Mouse (Mus musculus) kidney, adult 11 months (tissue): Measurements from ENCODE around the gene Ifi213.
"Not testable (repeated sequence)": the region's sequence is repeated elsewhere in the genome, so short reads cannot be mapped to it uniquely, and the experiment has no call there.

Experiments
- DNase-seq: peaks from one replicate; pipeline ENCODE4 v3.0.0; 2022

Gene Ifi213

GRCm38 (mm10) chr1:173598838-173599494, at the start of gene Ifi213:
Ifi213 (minus strand) TSS chr1:173599274.
- DNase-seq = not testable (repeated sequence)

GRCm38 (mm10) chr1:173645393-173645792, 46.3 kb upstream of the Ifi213 start:
- no peak for DNase-seq

GRCm38 (mm10) chr1:173633969-173634645, 35.0 kb upstream of the Ifi213 start:
- no peak for DNase-seq

DNA sequence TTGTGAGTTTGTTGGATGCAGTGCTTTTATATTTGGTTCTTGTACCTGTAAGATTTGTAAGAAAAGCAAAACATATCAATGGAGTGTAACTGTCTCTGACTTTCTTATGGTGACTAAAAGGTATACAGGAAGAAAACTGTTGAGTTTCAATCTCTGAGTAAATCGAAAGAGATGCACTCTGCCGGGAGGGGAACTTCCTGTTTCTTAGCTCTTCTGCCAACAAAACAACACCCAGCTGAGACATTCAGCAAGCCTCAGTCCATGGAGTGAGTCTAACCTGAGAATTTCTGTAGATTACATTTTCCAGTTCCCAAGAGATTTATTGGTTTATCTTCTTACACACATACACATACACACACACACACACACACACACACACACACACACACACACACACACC, 31.5 kb upstream of the Ifi213 start, which contains the start of gene Ifi209:
TSS of gene Ifi209 (plus strand) at position 296 of the 400 bp plus-strand sequence.
- DNase-seq = not testable (repeated sequence)

DNA sequence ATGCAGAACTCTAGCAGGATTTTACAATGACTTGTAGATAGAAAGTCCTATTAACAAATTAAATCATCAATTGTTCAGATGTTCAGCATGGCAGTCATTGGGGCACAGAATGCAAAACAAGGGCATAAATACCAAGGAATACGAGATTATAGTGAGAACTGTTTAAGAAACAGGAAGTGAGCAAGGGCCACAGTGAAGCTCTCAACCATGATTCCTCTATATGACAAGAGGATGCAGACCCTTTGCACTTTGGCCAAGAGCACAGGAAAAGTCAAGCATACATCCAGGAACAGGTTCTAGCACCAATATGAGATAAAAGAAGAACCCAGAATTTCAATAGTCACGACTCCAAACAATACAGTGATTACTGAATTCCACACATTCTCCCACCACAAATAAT, 27.6 kb upstream of the Ifi213 start:
- no peak for DNase-seq

DNA sequence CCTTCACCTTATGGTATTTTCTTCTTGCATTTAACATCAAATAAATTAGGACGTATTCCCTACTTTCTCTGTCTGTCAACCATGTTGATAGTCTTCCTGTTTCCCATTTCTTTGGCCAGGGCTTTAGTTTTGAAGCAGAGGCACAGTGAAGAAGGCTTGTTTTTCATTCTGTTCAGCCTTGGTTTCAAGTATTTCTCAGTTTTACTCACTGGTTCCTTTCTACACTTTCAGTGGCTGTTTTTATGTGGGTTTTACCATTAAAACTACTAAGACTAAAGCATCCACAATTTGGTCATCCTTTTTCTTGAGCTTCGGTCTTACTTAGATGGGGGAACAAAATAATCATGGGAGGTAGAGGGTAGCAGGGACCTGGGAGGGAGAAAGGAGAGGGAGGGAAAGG, 25.0 kb upstream of the Ifi213 start:
- DNase-seq = no peak

DNA sequence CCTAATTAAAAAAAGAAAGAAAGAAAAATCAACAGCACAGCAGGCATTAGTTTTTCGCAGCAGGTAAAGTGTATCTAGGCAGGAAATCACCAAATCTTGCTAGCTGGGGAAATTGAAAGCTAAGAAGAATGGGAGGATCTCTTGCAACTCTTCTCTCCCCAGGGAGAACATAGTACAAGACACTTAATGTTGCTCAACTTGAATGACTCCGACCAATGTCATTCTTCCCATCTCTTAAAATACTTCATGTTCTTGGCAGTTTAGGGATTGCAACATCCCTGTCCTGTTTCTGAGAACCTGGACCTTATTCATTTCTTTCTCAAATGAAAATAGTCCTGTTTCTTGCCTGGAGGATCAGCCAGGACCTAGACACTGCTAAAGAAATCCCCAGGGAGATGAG, 23.1 kb upstream of the Ifi213 start:
- DNase-seq = not testable (repeated sequence)

GRCm38 (mm10) chr1:173610291-173610690, 11.2 kb upstream of the Ifi213 start:
- not testable (repeated sequence) for DNase-seq

DNA sequence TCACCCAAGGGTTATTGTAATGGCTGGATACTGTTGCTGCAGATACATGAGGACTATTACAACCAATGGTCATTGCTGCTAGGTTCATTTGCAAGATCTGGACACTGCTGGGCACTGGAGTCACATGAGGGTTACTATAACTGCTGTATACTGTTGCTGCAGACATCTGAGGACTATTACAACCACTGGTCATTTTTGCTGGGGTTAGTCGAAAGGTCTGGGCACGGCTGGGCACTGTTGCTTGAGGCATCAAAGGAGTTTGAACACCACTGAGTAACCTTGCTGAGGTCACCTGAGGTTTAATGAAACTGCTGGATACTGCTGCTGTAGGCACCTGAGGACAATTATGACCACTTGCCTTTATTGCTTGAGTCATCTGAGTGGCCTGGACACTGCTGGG, 9.4 kb downstream of the Ifi213 start:
- DNase-seq = not testable (repeated sequence)

GRCm38 (mm10) chr1:173579921-173580585, 19.0 kb downstream of the Ifi213 start:
- no peak for DNase-seq

DNA sequence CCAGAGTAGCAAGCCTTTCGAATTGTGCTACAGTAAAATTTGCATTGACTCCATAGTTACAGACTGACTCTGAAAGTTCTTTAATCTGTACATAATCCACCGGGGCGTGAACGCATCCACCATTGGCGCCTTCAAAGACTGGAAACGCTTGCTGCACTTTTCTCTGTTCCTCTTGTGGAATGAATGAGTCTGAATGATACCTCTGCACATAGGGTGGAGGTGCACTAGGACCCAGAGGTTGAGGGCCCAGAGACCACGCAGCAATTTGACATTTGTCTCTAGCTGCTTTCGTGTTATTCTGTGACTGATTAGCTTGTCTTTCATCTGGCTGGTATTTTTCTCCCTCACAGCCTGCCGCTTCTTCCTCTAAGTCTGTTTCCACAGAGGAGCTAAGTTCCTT, 20.0 kb downstream of the Ifi213 start:
- no peak for DNase-seq

GRCm38 (mm10) chr1:173550491-173551050, 48.5 kb downstream of the Ifi213 start:
- not testable (repeated sequence) for DNase-seq

DNA sequence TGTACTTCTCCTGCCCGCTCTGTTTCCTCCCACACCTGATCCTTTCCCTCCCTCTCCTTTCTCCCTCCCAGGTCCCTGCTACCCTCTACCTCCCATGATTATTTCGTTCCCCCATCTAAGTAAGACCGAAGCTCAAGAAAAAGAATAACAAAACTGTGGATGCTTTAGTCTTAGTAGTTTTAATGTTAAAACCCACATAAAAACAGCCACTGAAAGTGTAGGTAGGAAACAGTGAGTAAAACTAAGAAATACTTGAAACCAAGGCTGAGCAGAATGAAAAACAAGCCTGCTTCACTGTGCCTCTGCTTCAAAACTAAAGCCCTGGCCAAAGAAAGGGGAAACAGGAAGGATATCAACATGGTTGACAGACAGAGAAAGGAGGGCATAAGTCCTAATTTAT, 50.3 kb downstream of the Ifi213 start:
- DNase-seq = not testable (repeated sequence)

DNA sequence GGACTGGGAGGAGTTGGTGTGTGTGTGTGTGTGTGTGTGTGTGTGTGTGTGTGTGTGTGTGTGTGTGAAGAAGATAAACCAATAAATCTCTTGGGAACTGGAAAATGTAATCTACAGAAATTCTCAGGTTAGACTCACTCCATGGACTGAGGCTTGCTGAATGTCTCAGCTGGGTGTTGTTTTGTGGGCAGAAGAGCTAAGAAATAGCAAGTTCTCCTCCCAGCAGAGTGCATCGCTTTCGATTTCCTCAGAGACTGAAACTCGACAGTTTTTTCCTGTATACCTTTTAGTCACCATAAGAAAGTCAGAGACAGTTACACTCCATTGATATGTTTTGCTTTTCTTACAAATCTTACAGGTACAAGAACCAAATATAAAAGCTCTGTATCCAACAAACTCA, 63.3 kb downstream of the Ifi213 start, which contains the start of gene Ifi214:
TSS of gene Ifi214 (minus strand) at position 167 of the 400 bp plus-strand sequence.
- DNase-seq = not testable (repeated sequence)

DNA sequence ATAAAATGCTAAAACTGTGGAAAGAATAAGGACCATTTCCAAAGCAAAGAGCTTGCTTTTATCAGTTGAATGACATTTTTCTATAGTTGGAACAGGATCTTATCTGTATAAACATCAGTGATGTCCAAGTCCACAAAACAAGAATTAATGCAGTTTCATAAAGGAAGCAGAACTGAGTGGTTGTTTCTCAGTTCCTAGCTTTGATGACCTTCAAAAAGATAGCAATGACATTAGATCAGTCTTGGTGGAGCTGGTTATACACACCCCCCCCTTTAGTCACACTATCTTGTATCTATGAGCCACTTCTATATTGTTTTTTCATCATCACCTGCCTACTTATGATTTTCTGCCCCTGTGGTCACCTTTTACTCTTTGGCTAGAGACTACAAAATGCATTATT, 77.6 kb downstream of the Ifi213 start:
- DNase-seq = no peak
